Mouse (Mus musculus) embryonic facial prominence, embryonic 12.5 days (tissue): ENCODE measurements at regions not wholly inside any gene's neighbourhood (a gene's known extent, or its start where the extent isn't known, plus 50 kb on each side); places are given as distances from the start of the nearest gene placed in this dataset.
A peak's percentile ranks its signal among the peaks of the same experiment; 100 is the strongest.

ENCODE experiments used
- ATAC-seq: fragments of 200-750 bp; cut with Nextera tagmentation; 2 replicates; pipeline ENCODE4 v1.8.0; 2017; ENCODE audit not compliant: insufficient number of reproducible peaks, insufficient read depth, low FRiP score, low TSS enrichment
- H3K27ac ChIP-seq: fragments of 300-500 bp; sonication (generic); 2 replicates; pipeline ENCODE4 v1.5.1; 2016; ENCODE audit warnings: mild to moderate bottlenecking
- H3K27me3 ChIP-seq: fragments of 300-500 bp; sonication (generic); 2 replicates; pipeline ENCODE4 v1.6.1; 2016; ENCODE audit warnings: mild to moderate bottlenecking, moderate library complexity
- H3K36me3 ChIP-seq: fragments of 300-500 bp; sonication (generic); 2 replicates; pipeline ENCODE4 v1.6.1; 2016; ENCODE audit warnings: mild to moderate bottlenecking
- H3K4me1 ChIP-seq: fragments of 300-500 bp; sonication (generic); 2 replicates; pipeline ENCODE4 v1.6.1; 2016
- H3K4me2 ChIP-seq: fragments of 300-500 bp; sonication (generic); replicated peaks from 2 replicates; pipeline ENCODE4 v1.6.1; 2016; ENCODE audit warnings: mild to moderate bottlenecking, moderate library complexity
- H3K4me3 ChIP-seq: fragments of 300-500 bp; sonication (generic); 2 replicates; pipeline ENCODE4 v1.5.1; 2016; ENCODE audit warnings: mild to moderate bottlenecking
- H3K9ac ChIP-seq: fragments of 300-500 bp; sonication (generic); 2 replicates; pipeline ENCODE4 v1.6.1; 2016; ENCODE audit warnings: mild to moderate bottlenecking, moderate library complexity
- H3K9me3 ChIP-seq: fragments of 300-500 bp; sonication (generic); 2 replicates; pipeline ENCODE4 v1.6.1; 2016; ENCODE audit warnings: mild to moderate bottlenecking, moderate library complexity
- WGBS: fragments of 180-500 bp; shearing (Covaris S2); methylation state at CpG from one replicate; pipeline ENCODE4 v1.1.7; 2016; 5-methylcytosine and 5-hydroxymethylcytosine counted together

DNA sequence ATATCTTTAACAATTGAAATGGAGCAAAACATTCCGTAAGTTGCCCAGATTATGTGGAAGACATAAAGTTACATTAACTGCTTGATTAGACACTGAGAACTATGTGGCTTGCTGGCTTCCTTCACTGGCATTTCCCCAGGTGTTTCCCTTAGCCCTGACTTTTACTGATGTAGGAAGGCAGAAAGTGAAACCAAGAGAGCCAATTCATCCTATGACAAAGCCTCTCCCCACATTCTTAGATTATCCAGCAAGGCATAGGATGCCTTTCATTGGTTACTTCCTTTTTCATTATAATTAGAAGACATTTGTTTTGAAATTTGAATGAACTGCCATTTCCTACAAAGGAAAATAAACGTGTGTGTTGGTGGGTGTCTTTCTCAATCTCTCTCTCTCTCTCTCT lies 72.1 kb downstream of the Cdc42ep3 start:
- ATAC-seq = no peak
- H3K9ac ChIP-seq = no peak overlapping the region
- no peak overlapping the region for H3K4me2 ChIP-seq
- H3K27ac ChIP-seq = no peak overlapping the region
- no peak overlapping the region for H3K4me3 ChIP-seq
- H3K9me3 ChIP-seq = no peaks in the 10 kb centered on the region
- no peaks in the 10 kb centered on the region for H3K36me3 ChIP-seq
- H3K27me3 ChIP-seq = no peaks in the 10 kb centered on the region
- H3K4me1 ChIP-seq = peaks cover 6% of the 10 kb centered on the region; the same call in 1 of the 2 replicates
- 64% methylated on average over 2 of the region's 2 CpGs for WGBS

- Histone ChIP-seq H3K9ac (no peak overlapping the region), H3K4me2 (no peak overlapping the region), H3K4me1 (no peaks in the 10 kb centered on the region), H3K27me3 (no peaks in the 10 kb centered on the region), H3K36me3 (no peaks in the 10 kb centered on the region), H3K9me3 (no peaks in the 10 kb centered on the region), H3K27ac (no peak overlapping the region), H3K4me3 (no peak overlapping the region)
- ATAC-seq = no peak
- WGBS = 76% methylated on average over 8 of the region's 8 CpGs
These were observed 81.3 kb downstream of the Cdc42ep3 start for GRCm38 (mm10) chr17:79273551-79273950.

DNA sequence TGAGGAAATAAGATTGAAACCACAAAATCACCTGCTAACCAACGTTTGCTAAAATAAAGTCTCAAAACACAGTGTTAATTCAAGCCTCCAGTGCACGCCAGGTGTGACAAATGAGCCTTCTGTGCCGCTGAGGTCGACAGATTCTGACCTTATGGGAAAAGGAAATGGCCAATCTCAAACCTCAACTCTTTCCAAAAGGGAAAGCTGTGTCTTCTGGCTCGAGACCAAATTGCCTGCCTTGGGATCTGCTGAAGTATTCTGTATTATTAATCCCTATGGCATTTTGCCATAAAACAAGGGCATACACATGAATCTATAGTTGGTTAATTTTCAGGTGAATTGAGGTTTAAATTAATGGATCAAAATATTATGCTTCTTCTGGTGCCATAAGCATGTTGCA lies 95.2 kb downstream of the Cdc42ep3 start:
- Histone ChIP-seq H3K4me3 (no peak overlapping the region), H3K36me3 (no peaks in the 10 kb centered on the region), H3K4me2 (no peak overlapping the region), H3K4me1 (no peaks in the 10 kb centered on the region; the same call in 1 of the 2 replicates), H3K9me3 (no peaks in the 10 kb centered on the region), H3K27me3 (no peaks in the 10 kb centered on the region), H3K27ac (no peak overlapping the region), H3K9ac (no peak overlapping the region)
- no peak for ATAC-seq
- WGBS = 33% methylated on average over 5 of the region's 5 CpGs

DNA sequence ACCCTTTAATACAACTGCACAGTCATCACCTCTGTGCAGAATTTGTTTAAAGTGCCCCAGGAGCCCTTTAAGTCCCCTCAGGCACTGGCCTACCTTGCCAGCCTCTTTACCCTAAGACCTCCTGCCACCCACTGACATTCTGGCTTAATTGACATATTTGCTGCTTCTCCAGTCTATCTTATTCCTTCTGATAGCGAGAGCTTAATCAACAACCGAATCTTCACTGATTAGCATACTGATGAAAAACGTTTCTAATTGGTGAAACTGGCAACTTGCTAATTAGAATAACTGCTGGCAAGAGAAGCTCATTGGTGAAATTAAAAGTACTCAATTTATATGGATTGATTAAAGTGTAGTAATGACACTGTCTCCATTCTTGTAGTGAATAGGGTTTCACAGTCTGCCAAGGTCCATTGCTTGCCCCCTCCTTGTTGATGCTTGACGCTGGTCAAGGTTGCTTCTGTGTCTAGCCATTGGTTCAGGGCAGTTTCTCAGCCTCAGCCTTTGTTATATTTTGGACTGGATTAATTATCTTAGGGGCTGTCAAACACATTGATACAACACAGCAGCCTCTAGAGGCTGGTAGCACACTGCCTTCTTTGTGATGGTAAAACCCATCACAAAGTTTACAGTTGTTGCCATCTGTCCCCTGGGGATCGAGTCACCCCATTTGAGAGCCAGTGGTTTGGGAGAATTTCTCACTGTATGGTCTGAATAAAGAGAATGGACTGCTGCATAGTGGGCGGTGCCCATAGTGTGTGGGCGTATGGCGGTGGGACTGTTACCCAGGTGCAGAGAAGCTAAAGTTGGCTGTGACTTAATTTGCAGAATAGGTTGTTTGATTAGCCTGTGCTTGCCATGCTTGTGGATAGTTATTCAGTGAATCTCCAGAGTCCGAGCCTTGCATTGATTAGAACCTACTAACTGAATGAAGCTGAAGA lies 107.7 kb downstream of the Cdc42ep3 start:
- WGBS = 86% methylated on average over 9 of the region's 9 CpGs
- Histone ChIP-seq H3K4me3 (no peak overlapping the region), H3K4me1 (no peaks in the 10 kb centered on the region), H3K9ac (no peak overlapping the region), H3K27me3 (no peaks in the 10 kb centered on the region), H3K27ac (no peak overlapping the region), H3K9me3 (no peaks in the 10 kb centered on the region), H3K4me2 (no peak overlapping the region), H3K36me3 (no peaks in the 10 kb centered on the region)
- no peak for ATAC-seq

DNA sequence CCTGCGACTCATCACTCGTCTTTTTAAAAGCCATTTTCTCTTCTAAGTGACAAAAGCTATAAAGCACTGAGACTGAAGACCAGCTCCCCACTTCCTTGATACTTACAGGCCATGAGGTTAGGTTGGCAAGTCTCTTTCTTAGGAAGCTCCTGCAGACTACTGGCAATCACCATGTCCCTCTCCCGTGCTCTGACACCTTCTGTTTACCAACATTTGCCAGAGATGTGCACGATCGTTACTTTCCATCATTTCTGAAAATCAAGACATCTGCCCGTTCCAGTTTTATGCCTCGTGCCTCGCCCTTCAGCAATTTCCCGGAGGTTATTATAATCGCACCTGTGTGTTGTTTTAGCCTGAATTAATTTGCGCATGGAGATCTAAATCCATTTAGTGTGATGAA lies 110.8 kb downstream of the Cdc42ep3 start:
- 84% methylated on average over 11 of the region's 11 CpGs for WGBS
- no peaks in the 10 kb centered on the region for H3K36me3 ChIP-seq
- no peak overlapping the region for H3K9ac ChIP-seq
- ATAC-seq = no peak
- H3K27ac ChIP-seq = no peak overlapping the region
- H3K9me3 ChIP-seq = no peaks in the 10 kb centered on the region
- no peaks in the 10 kb centered on the region for H3K4me1 ChIP-seq
- no peaks in the 10 kb centered on the region for H3K27me3 ChIP-seq
- H3K4me3 ChIP-seq = no peak overlapping the region
- no peak overlapping the region for H3K4me2 ChIP-seq

GRCm38 (mm10) chr17:79243426-79243825 lies 111.5 kb downstream of the Cdc42ep3 start:
- 92% methylated on average over 2 of the region's 2 CpGs for WGBS
- no peak overlapping the region for H3K4me2 ChIP-seq
- H3K27ac ChIP-seq = no peak overlapping the region
- H3K36me3 ChIP-seq = no peaks in the 10 kb centered on the region
- H3K9ac ChIP-seq = no peak overlapping the region
- no peaks in the 10 kb centered on the region for H3K27me3 ChIP-seq
- H3K4me3 ChIP-seq = no peak overlapping the region
- no peaks in the 10 kb centered on the region for H3K9me3 ChIP-seq
- no peaks in the 10 kb centered on the region for H3K4me1 ChIP-seq
- no peak for ATAC-seq

DNA sequence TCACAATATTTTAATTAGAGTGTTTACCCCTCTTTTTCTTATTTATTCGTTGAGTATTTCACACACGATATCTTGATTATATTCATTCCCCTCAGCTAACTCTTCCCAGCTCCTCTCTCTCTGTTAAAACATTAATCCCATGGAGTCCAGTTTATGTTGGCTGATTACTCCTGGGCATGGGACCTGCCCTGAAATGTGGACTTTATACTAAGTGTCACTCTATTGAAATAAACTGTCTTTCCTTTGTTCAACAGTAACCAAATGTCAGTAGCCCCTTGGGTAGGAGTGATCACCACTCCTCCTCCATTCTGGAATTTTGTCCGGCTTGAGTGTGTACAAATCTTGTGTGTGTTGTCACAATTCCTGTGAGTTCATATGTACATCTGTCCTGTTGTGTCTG lies 113.4 kb downstream of the Cdc42ep3 start:
- Histone ChIP-seq H3K9me3 (no peaks in the 10 kb centered on the region), H3K27ac (no peak overlapping the region), H3K4me1 (no peaks in the 10 kb centered on the region), H3K27me3 (no peaks in the 10 kb centered on the region), H3K9ac (no peak overlapping the region), H3K36me3 (no peaks in the 10 kb centered on the region), H3K4me2 (no peak overlapping the region), H3K4me3 (no peak overlapping the region)
- 85% methylated on average over 3 of the region's 3 CpGs for WGBS
- no peak for ATAC-seq

DNA sequence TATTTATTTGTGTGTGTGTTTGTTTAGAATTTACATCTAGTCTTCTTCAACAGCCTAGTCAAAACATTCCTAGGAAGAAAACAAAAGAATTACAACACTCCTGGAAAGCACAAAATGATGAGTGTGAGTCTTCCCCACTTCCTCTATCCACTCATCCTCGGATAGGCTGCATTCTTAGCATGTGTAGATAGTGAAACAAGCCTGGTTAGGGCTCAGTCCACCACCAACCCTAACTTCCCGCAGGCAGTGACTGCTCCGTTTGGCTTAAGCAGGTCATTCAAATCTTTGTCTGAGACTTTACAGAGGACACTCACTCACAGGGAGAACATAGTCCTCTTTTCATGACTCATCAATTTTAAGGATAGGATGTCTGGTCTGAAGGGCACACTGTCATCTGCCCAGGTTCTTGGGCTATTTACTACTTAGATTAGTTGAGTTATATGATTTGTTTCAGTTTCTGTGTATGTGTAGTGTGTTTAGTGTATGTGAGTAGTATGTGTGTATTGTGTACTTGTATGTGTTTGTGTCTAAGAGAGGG lies 118.6 kb downstream of the Cdc42ep3 start:
- no peaks in the 10 kb centered on the region for H3K9me3 ChIP-seq
- H3K4me2 ChIP-seq = no peak overlapping the region
- H3K27me3 ChIP-seq = no peaks in the 10 kb centered on the region
- H3K9ac ChIP-seq = no peak overlapping the region
- WGBS = 70% methylated on average over 3 of the region's 3 CpGs
- no peak for ATAC-seq
- no peaks in the 10 kb centered on the region for H3K4me1 ChIP-seq
- no peaks in the 10 kb centered on the region for H3K36me3 ChIP-seq
- no peak overlapping the region for H3K4me3 ChIP-seq
- no peak overlapping the region for H3K27ac ChIP-seq

- 79% methylated on average over 25 of the region's 25 CpGs for WGBS
- H3K9me3 ChIP-seq = no peaks in the 10 kb centered on the region
- no peaks in the 10 kb centered on the region for H3K27me3 ChIP-seq
- no peak overlapping the region for H3K9ac ChIP-seq
- H3K4me2 ChIP-seq = no peak overlapping the region
- H3K36me3 ChIP-seq = no peaks in the 10 kb centered on the region
- H3K27ac ChIP-seq = no peak overlapping the region
- no peak overlapping the region for H3K4me3 ChIP-seq
- no peaks in the 10 kb centered on the region for H3K4me1 ChIP-seq
- no peak for ATAC-seq
These were observed 124.0 kb downstream of the Cdc42ep3 start for GRCm38 (mm10) chr17:79230653-79231489.

GRCm38 (mm10) chr17:79206563-79206962 lies 148.3 kb downstream of the Cdc42ep3 start:
- Histone ChIP-seq H3K9me3 (no peaks in the 10 kb centered on the region), H3K4me2 (no peak overlapping the region), H3K27me3 (no peaks in the 10 kb centered on the region), H3K4me1 (0 out of 2 replicates have a peak, but pooled peaks cover 6% of the 10 kb centered on the region), H3K27ac (no peak overlapping the region), H3K4me3 (no peak overlapping the region), H3K36me3 (no peaks in the 10 kb centered on the region), H3K9ac (no peak overlapping the region)
- 89% methylated on average over 1 of the region's 1 CpGs for WGBS
- ATAC-seq = no peak

DNA sequence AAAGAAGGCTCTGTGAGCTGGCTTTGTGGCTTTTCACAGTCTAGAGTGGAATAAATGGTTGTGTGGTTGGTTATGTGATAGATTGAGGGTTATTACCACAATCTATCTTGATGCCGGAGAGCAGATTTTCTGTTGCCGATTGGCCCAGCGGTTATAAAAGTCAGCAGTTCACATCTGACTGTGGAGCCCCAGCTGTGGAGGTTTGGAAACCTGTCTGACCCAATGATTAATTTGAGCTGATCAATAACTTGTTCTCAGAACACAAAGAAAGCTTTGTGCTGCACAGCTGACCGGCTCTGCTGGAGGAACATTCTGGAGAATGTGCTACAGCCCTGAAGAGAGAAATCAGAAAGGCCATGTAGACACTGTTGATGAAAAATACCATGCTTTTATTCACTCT lies 148.8 kb downstream of the Cdc42ep3 start:
- 76% methylated on average over 4 of the region's 4 CpGs for WGBS
- H3K27ac ChIP-seq = 0 out of 2 replicates have a peak overlapping the region, but pooled peaks have one; percentile 54
- ATAC-seq = no peak

More for the DNA sequence above, 148.8 kb downstream of the Cdc42ep3 start:
- Histone ChIP-seq H3K36me3 (no peaks in the 10 kb centered on the region), H3K4me3 (no peak overlapping the region), H3K27me3 (no peaks in the 10 kb centered on the region), H3K9ac (no peak overlapping the region), H3K4me1 (0 out of 2 replicates have a peak, but pooled peaks cover 6% of the 10 kb centered on the region), H3K4me2 (0 out of 2 replicates have a peak overlapping the region, but pooled peaks have one; percentile 22), H3K9me3 (no peaks in the 10 kb centered on the region)
